Mouse (Mus musculus) brain, embryonic 14.5 days (tissue): ENCODE data around the gene Taf8.

Experiments
- CTCF ChIP-seq: fragments of 200-500 bp; IDR thresholded peaks from 2 replicates; pipeline ENCODE4 v1.5.1; 2012; ENCODE audit warnings: inconsistent platforms, mild to moderate bottlenecking, moderate library complexity, borderline replicate concordance; ENCODE audit not compliant: insufficient read depth, insufficient read length; ENCODE audit errors: extremely low read depth
- POLR2A ChIP-seq: fragments of 200-500 bp; IDR thresholded peaks from 2 replicates; pipeline ENCODE4 v1.6.1; 2012; ENCODE audit warnings: mild to moderate bottlenecking, inconsistent platforms, borderline replicate concordance; ENCODE audit not compliant: poor library complexity, insufficient read depth, insufficient read length, severe bottlenecking; ENCODE audit errors: extremely low read depth

DNA sequence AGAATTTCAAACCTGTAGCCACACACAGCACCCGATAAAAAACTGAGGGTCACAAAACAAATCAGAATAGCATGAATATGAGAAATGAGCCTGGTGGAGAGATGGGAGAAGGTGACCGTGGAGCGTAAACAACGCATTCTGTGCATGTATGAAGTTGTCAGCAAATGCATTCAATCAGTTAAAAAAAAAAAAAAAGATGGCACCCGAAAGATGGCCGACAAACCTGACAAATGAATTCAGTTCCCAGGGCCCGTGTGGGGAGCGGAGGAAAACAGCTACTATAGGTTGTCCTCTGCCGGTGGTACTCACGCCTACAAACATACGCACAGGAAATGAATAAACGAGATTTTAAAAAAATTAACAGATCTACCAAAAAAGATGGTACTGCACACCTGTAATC, 43.1 kb upstream of the Taf8 start:
- TF ChIP-seq CTCF (no peak), POLR2A (no peak)
